Mouse (Mus musculus) v-Abl transformed pro-B cells (cell line): Measurements from ENCODE around the gene Tas2r108.

Experiments
- in situ Hi-C, 2 experiments: fragments of 400-800 bp; cut with MboI; formaldehyde crosslinking; loops; one replicate each; pipeline ENCODE4 v1.15.1; 2025; ENCODE audit not compliant: unreplicated experiment in 2 of 2

The Tas2r108 gene

GRCm38 (mm10) chr6:40493229-40493628, at the start of gene Tas2r108:
TSS of gene Tas2r108 (plus strand) at chr6:40493529.
- in situ Hi-C loops, result loop anchor here (25.0 kb wide), 1 partner anchor 1794 kb away; the partner anchor contains the start of gene Clcn1 (in 2 of the 2)

GRCm38 (mm10) chr6:40448626-40449025, 44.7 kb upstream of the Tas2r108 start:
- in situ Hi-C loops, result no loop called here

- in situ Hi-C loops, result loop anchor here (25.0 kb wide), 3 partner anchors 642 to 1083 kb away; partner anchors contain the start of gene Mrps33 (in 2 of the 2)
These were observed 38.8 kb upstream of the Tas2r108 start for GRCm38 (mm10) chr6:40454436-40455041.

GRCm38 (mm10) chr6:40465710-40466109, 27.6 kb upstream of the Tas2r108 start:
- in situ Hi-C loops, result loop anchor here (25.0 kb wide), 3 partner anchors 653 to 1072 kb away; partner anchors contain the start of gene Mrps33 (in 2 of the 2)

GRCm38 (mm10) chr6:40470916-40471719, 22.2 kb upstream of the Tas2r108 start, which contains the start of gene Ssbp1:
TSS of gene Ssbp1 (plus strand) at chr6:40471352.
- in situ Hi-C loops, result loop anchor here (5.0 to 25.0 kb wide), 6 partner anchors 34 to 1084 kb away; partner anchors contain the start of genes Agk (in 2 of the 2), Mrps33 (in 2 of the 2), E330009J07Rik (in 1 of the 2) and Wee2 (in 1 of the 2)

GRCm38 (mm10) chr6:40471720-40472010, 21.7 kb upstream of the Tas2r108 start:
- in situ Hi-C loops, result loop anchor here (5.0 to 25.0 kb wide), 6 partner anchors 34 to 1083 kb away; partner anchors contain the start of genes Agk (in 2 of the 2), Mrps33 (in 2 of the 2), E330009J07Rik (in 1 of the 2) and Wee2 (in 1 of the 2)

- in situ Hi-C loops, result loop anchor here (10.0 to 25.0 kb wide), 2 partner anchors 1079 to 1811 kb away; partner anchors contain the start of gene Clcn1 (in 2 of the 2)
These were observed 17.2 kb upstream of the Tas2r108 start for GRCm38 (mm10) chr6:40476132-40476531.

- in situ Hi-C loops, result loop anchor here (5.0 to 25.0 kb wide), 3 partner anchors 208 to 1808 kb away; partner anchors contain the start of gene Clcn1 (in 2 of the 2)
These were observed 13.6 kb upstream of the Tas2r108 start for GRCm38 (mm10) chr6:40479705-40480104.

- in situ Hi-C loops, result loop anchor here (5.0 to 25.0 kb wide), 2 partner anchors 205 to 1805 kb away; partner anchors contain the start of gene Clcn1 (in 2 of the 2)
These were observed 11.0 kb upstream of the Tas2r108 start for GRCm38 (mm10) chr6:40482318-40482717.

GRCm38 (mm10) chr6:40490933-40491332, 2.4 kb upstream of the Tas2r108 start, which contains the start of gene Tas2r137:
TSS of gene Tas2r137 (plus strand) at chr6:40491233.
- in situ Hi-C loops, result loop anchor here (25.0 kb wide), 1 partner anchor 1796 kb away; the partner anchor contains the start of gene Clcn1 (in 2 of the 2)

GRCm38 (mm10) chr6:40519408-40519807, 26.1 kb downstream of the Tas2r108 start, which contains the start of gene Prss37:
TSS of gene Prss37 (minus strand) at chr6:40519508.
- in situ Hi-C loops, result no loop called here
